Mouse (Mus musculus) liver, embryonic 14.5 days (tissue): ENCODE results near the gene Pou3f1. TPM values are rescaled to one million over a fixed set of nuclear protein-coding genes. Genes with fewer than 3 reads are reported as not detected.

Experiments used
- ATAC-seq: fragments of 200-750 bp; cut with Nextera tagmentation; 2 replicates; pipeline ENCODE4 v1.8.0; 2017; ENCODE audit warnings: moderate number of reproducible peaks, mild to moderate bottlenecking, moderate library complexity; ENCODE audit not compliant: insufficient read depth
- DNase-seq, 3 experiments: peaks; one replicate each; pipeline ENCODE4 v3.0.0-alpha.2; 2012 to 2013; ENCODE audit warnings: low read depth in 3 of 3, low spot score in 3 of 3
- H3K27ac ChIP-seq: fragments of 300-500 bp; sonication (generic); 2 replicates; pipeline ENCODE4 v1.5.1; 2014; ENCODE audit warnings: moderate library complexity, mild to moderate bottlenecking, control low read depth, inconsistent platforms
- H3K27me3 ChIP-seq: fragments of 300-500 bp; sonication (generic); 2 replicates; pipeline ENCODE4 v1.6.1; 2014; ENCODE audit warnings: mild to moderate bottlenecking, low read length, moderate library complexity; ENCODE audit not compliant: control insufficient read depth, insufficient read depth
- H3K36me3 ChIP-seq: fragments of 300-500 bp; sonication (generic); replicated peaks from 2 replicates; pipeline ENCODE4 v1.6.1; 2014; ENCODE audit warnings: low read depth; ENCODE audit not compliant: control insufficient read depth, insufficient read depth
- H3K4me1 ChIP-seq, 2 experiments: fragments of 200-500 bp in 1 of 2; fragments of 300-500 bp in 1 of 2; sonication (generic) in 1 of 2; replicated peaks; 2 replicates each; pipeline ENCODE4 v1.6.1; 2012 to 2014; ENCODE audit warnings: antibody characterized with exemption in 1 of 2, inconsistent platforms in 1 of 2, low read length in 1 of 2; ENCODE audit not compliant: control insufficient read depth in 2 of 2, insufficient read depth in 2 of 2
- H3K4me2 ChIP-seq: fragments of 300-500 bp; sonication (generic); 2 replicates; pipeline ENCODE4 v1.6.1; 2014; ENCODE audit warnings: low read depth, mild to moderate bottlenecking, control low read depth, moderate library complexity
- H3K4me3 ChIP-seq, 2 experiments: fragments of 200-500 bp in 1 of 2; fragments of 300-500 bp in 1 of 2; sonication (generic) in 1 of 2; 2 replicates each; pipeline ENCODE4 v1.5.1; 2012 to 2014; ENCODE audit warnings: low read depth in 2 of 2, low read length in 2 of 2, mild to moderate bottlenecking in 2 of 2, control low read depth in 1 of 2, inconsistent platforms in 1 of 2, moderate library complexity in 1 of 2; ENCODE audit not compliant: insufficient read depth in 1 of 2
- H3K9ac ChIP-seq: fragments of 300-500 bp; sonication (generic); replicated peaks from 2 replicates; pipeline ENCODE4 v1.6.1; 2014; ENCODE audit warnings: mild to moderate bottlenecking, control low read depth, moderate library complexity
- H3K9me3 ChIP-seq: fragments of 300-500 bp; sonication (generic); 2 replicates; pipeline ENCODE4 v1.6.1; 2016; ENCODE audit warnings: low read length, mixed read lengths; ENCODE audit not compliant: control insufficient read depth
- CTCF ChIP-seq: IDR thresholded peaks from 2 replicates; pipeline ENCODE4 v1.5.1; 2016; ENCODE audit warnings: antibody characterized with exemption, low read depth, control low read depth
- EP300 ChIP-seq: IDR thresholded peaks from 2 replicates; pipeline ENCODE4 v1.6.1; 2016; ENCODE audit warnings: antibody characterized with exemption, low read depth
- WGBS: fragments of 180-500 bp; shearing (Covaris S2); extraction: QIAGEN DNeasy Blood & Tissue Kit; methylation state at CpG from one replicate; pipeline ENCODE4 v1.1.7; 2014; ENCODE audit not compliant: insufficient replicate concordance; 5-methylcytosine and 5-hydroxymethylcytosine counted together
- polyA plus RNA-seq, 2 experiments: library from polyadenylated mRNA; depleted of rRNA in 1 of 2; stranded (reverse) in 1 of 2; unstranded in 1 of 2; fragments of >200 nt; fragmentation: Nextera tagmentation in 1 of 2; extraction: Ambion mirVana in 1 of 2; gene quantifications; 2 replicates each; pipeline versions ENCODE4 v1.2.1 to v1.2.3; 2012 to 2014

Pou3f1 gene
- polyA plus RNA-seq (2012; rRNA removed) (0.01 and 0.02 TPM in 2 replicates), polyA plus RNA-seq (2014; fragmentation: Nextera tagmentation; extraction: Ambion mirVana) (not detected in 2 replicates)

DNA sequence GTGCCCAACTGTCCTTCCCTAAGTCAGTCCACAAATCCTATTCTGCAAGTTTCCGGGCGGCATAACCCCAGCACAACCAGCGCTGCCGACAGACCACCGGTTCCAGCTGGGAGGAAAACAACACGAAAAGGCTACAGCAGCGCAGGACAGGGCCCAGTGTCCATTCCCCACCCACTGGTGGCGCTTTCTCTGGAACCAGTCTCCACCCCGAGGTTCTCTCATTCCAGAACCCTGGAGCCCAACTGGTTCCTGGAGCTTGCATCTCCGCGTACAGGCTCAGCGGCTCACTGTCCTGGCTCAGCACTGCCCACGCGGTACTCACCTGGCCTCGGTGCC lies at the start of gene Pou3f1:
Pou3f1 (plus strand) TSS at position 290 of the 336 bp plus-strand sequence.
- no peak for TF ChIP-seq EP300
- TF ChIP-seq CTCF, result no peak
- 4% methylated on average over 15 of the region's 15 CpGs for WGBS
- no peaks in the 10 kb centered on the region for H3K4me1 ChIP-seq
- ATAC-seq (no peak), DNase-seq (no peak)
- no peak within 1 kb of the TSS for H3K27ac ChIP-seq
- no peak within 1 kb of the TSS for H3K9ac ChIP-seq
- H3K9me3 ChIP-seq, result no peaks in the 10 kb centered on the region
- H3K4me3 ChIP-seq, result peak within 1 kb of the TSS; percentile 25 to 52; a peak in 3 of 4 replicates
- H3K27me3 ChIP-seq, result peaks cover 95% of the 10 kb centered on the region
- H3K36me3 ChIP-seq, result no peaks in the 10 kb centered on the region
- peak within 1 kb of the TSS; percentile 73 for H3K4me2 ChIP-seq

DNA sequence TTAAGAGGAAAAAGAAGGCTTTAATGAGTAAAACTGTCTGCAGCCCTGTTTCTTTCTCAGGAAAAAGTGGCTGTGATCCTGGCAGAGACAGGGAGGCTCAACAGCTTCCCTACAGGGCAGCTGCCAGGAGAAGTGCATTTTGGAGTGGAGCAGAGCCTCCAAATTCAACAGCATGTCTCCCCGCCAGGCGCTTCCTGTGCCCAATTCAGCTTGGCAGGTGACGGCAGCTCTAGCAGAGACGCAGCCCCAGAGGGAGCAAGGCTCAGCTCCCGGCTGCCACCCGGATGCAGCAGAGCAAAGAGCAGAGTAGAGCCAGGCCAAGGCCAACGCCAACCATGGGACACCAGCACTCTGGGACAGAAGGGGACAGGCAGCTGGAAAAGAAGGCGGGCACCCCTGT lies 49.4 kb upstream of the Pou3f1 start:
- Histone ChIP-seq H3K4me1 (peaks cover 50 to 63% of the 10 kb centered on the region in 2 experiments), H3K9ac (peak overlapping the region; percentile 76), H3K4me3 (peak overlapping the region; percentile 1 to 45; a peak in 2 of 4 replicates), H3K4me2 (peak overlapping the region; percentile 86), H3K36me3 (no peaks in the 10 kb centered on the region), H3K27me3 (peaks cover 14% of the 10 kb centered on the region), H3K9me3 (no peaks in the 10 kb centered on the region), H3K27ac (peak overlapping the region; percentile 95)
- no peak for TF ChIP-seq CTCF
- no peak for TF ChIP-seq EP300
- 49% methylated on average over 8 of the region's 8 CpGs for WGBS
- no peak for ATAC-seq
- no peak for DNase-seq

DNA sequence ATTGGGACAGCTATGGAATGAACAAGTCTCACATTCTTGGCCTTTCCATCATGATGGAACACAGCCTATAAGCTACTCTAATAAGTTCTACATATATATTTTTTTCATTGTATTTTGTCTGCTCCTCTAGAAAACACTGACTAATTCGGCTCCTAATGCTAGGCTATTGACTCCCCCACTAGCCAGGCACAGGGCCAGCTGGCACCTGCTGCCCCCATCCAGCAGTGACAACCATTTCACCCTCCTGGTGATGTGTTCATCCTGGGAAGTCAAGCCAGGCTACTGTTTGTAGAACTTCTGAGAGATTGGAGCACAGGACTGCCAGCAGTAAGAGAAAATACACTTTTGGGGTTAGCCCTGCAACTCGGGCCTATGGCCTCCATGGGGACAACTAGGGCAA lies 46.5 kb upstream of the Pou3f1 start:
- DNase-seq (no peak), ATAC-seq (no peak)
- Histone ChIP-seq H3K36me3 (no peaks in the 10 kb centered on the region), H3K9me3 (no peaks in the 10 kb centered on the region), H3K9ac (no peak overlapping the region), H3K4me3 (no peak overlapping the region), H3K27ac (no peak overlapping the region), H3K27me3 (peaks cover 5% of the 10 kb centered on the region), H3K4me1 (peaks cover 36 to 45% of the 10 kb centered on the region in 2 experiments), H3K4me2 (no peak overlapping the region)
- TF ChIP-seq EP300 (no peak), CTCF (no peak)
- WGBS, result 38% methylated on average over 2 of the region's 2 CpGs

DNA sequence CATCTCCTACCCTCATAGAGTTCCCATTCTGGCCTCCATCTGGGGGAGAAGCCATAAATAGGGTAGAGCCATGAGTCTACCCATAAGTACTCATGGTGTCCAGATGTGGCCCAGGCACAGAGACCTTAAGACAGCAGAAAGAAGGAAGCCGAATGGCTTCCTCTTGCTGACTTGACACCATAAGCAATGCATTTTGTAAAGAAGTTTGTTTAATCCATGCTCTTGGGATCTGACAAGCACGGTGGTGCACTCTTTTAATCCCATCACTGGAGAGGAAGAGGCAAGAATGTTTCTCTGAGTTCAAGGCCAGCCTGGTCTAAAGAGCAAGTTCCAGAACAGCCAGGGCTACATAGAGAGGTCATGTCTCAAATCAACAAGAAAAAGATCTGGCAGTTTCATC lies 45.9 kb upstream of the Pou3f1 start, which contains the start of gene 3100002H09Rik:
3100002H09Rik (minus strand) TSS at position 101 of the 400 bp plus-strand sequence.
- Histone ChIP-seq H3K9ac (no peak within 1 kb of the TSS), H3K4me1 (peaks cover 32 to 39% of the 10 kb centered on the region in 2 experiments), H3K9me3 (no peaks in the 10 kb centered on the region), H3K27ac (no peak within 1 kb of the TSS), H3K27me3 (peaks cover 11% of the 10 kb centered on the region), H3K4me2 (no peak within 1 kb of the TSS), H3K4me3 (no peak within 1 kb of the TSS), H3K36me3 (no peaks in the 10 kb centered on the region)
- DNase-seq, result no peak
- no peak for ATAC-seq
- TF ChIP-seq EP300 (no peak), CTCF (no peak)
- WGBS, result 60% methylated on average over 2 of the region's 2 CpGs

DNA sequence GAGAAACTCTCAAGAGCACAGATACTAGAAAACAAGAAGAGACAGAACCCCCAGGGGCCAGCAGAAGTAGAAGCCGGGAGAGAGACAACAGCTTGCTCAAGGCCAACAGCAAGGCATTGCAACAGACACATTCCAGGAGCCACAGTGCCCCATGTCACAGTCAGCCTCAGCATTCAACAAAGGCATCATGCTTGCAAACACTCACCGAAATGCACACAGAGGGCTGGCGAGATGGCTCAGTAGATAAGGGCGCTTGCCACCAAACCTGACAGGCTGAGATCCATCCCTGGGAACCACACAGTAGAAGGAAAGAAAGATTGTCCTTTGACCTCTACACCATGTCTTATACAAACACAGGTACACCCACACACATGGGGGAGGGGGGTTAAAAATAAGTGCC lies 44.8 kb upstream of the Pou3f1 start:
- ATAC-seq (no peak), DNase-seq (no peak)
- no peaks in the 10 kb centered on the region for H3K9me3 ChIP-seq
- H3K4me3 ChIP-seq, result no peak overlapping the region
- peaks cover 19% of the 10 kb centered on the region for H3K27me3 ChIP-seq
- 55% methylated on average over 4 of the region's 4 CpGs for WGBS
- no peak overlapping the region for H3K4me2 ChIP-seq
- H3K9ac ChIP-seq, result no peak overlapping the region
- peaks cover 24 to 30% of the 10 kb centered on the region in 2 experiments for H3K4me1 ChIP-seq
- H3K36me3 ChIP-seq, result no peaks in the 10 kb centered on the region
- no peak overlapping the region for H3K27ac ChIP-seq
- TF ChIP-seq EP300 (no peak), CTCF (no peak)
